Mouse (Mus musculus) liver, embryonic 15.5 days (tissue): ENCODE results near the gene Hormad1. TPM values are rescaled to one million over a fixed set of nuclear protein-coding genes. Genes with fewer than 3 reads are reported as not detected.
"Not testable (repeated sequence)": the region's sequence is repeated elsewhere in the genome, so short reads cannot be mapped to it uniquely, and the experiment has no call there.

ENCODE experiments used
- ATAC-seq: fragments of 200-750 bp; cut with Nextera tagmentation; 2 replicates; pipeline ENCODE4 v1.8.0; 2017; ENCODE audit warnings: moderate number of reproducible peaks, mild to moderate bottlenecking, moderate library complexity; ENCODE audit not compliant: insufficient read depth
- H3K27ac ChIP-seq: fragments of 300-500 bp; sonication (generic); replicated peaks from 2 replicates; pipeline ENCODE4 v1.5.1; 2015; ENCODE audit warnings: mild to moderate bottlenecking, inconsistent platforms
- H3K27me3 ChIP-seq: fragments of 300-500 bp; sonication (generic); 2 replicates; pipeline ENCODE4 v1.6.1; 2015; ENCODE audit warnings: mild to moderate bottlenecking, inconsistent platforms
- H3K36me3 ChIP-seq: fragments of 300-500 bp; sonication (generic); replicated peaks from 2 replicates; pipeline ENCODE4 v1.6.1; 2015; ENCODE audit warnings: moderate library complexity, mild to moderate bottlenecking, inconsistent platforms
- H3K4me1 ChIP-seq: fragments of 300-500 bp; sonication (generic); replicated peaks from 2 replicates; pipeline ENCODE4 v1.6.1; 2015; ENCODE audit warnings: inconsistent platforms
- H3K4me2 ChIP-seq: fragments of 300-500 bp; sonication (generic); 2 replicates; pipeline ENCODE4 v1.6.1; 2015; ENCODE audit warnings: moderate library complexity, mild to moderate bottlenecking, inconsistent platforms
- H3K4me3 ChIP-seq: fragments of 300-500 bp; sonication (generic); replicated peaks from 2 replicates; pipeline ENCODE4 v1.5.1; 2015; ENCODE audit warnings: mild to moderate bottlenecking, inconsistent platforms
- H3K9ac ChIP-seq: fragments of 300-500 bp; sonication (generic); 2 replicates; pipeline ENCODE4 v1.6.1; 2015; ENCODE audit warnings: moderate library complexity, mild to moderate bottlenecking, inconsistent platforms
- H3K9me3 ChIP-seq: fragments of 300-500 bp; sonication (generic); replicated peaks from 2 replicates; pipeline ENCODE4 v1.6.1; 2016; ENCODE audit warnings: inconsistent platforms
- WGBS: fragments of 180-500 bp; shearing (Covaris S2); methylation state at CpG from one replicate; pipeline ENCODE4 v1.1.7; 2015; ENCODE audit warnings: mixed read lengths; ENCODE audit not compliant: insufficient replicate concordance; 5-methylcytosine and 5-hydroxymethylcytosine counted together
- polyA plus RNA-seq: library from polyadenylated mRNA; unstranded; fragments of >200 nt; fragmentation: Nextera tagmentation; extraction: Ambion mirVana; gene quantifications from 2 replicates; pipeline ENCODE4 v1.2.1, GENCODE M21; 2015

The Hormad1 gene
- polyA plus RNA-seq, 1 experiment from 2014 or later, result not detected

DNA sequence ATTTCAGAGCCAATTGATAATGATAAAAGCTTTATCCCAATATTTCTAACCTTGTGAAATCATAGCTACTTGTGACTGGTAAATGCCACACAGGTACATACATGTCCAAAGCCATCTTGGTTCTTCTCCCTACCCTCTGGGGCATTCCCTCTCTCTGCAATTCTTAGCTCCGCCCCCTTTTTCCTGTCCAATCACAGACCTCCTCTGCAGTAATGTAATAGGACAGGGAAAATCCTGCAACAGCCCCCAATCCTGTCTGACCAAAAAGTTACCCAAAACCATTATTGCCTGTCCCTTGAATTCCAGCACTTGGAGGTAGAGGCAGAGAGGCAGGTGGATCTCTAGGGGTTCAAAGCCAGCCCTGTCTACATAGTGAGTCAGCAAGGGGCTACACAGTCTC, 61.8 kb downstream of the Hormad1 start:
- Histone ChIP-seq H3K4me2 (no peak overlapping the region), H3K4me1 (peaks cover 12% of the 10 kb centered on the region), H3K36me3 (peaks cover 56% of the 10 kb centered on the region), H3K27ac (no peak overlapping the region), H3K9ac (no peak overlapping the region), H3K9me3 (no peaks in the 10 kb centered on the region), H3K27me3 (no peaks in the 10 kb centered on the region), H3K4me3 (no peak overlapping the region)
- ATAC-seq, result no peak
- WGBS, result 60% methylated on average over 1 of the region's 1 CpGs

DNA sequence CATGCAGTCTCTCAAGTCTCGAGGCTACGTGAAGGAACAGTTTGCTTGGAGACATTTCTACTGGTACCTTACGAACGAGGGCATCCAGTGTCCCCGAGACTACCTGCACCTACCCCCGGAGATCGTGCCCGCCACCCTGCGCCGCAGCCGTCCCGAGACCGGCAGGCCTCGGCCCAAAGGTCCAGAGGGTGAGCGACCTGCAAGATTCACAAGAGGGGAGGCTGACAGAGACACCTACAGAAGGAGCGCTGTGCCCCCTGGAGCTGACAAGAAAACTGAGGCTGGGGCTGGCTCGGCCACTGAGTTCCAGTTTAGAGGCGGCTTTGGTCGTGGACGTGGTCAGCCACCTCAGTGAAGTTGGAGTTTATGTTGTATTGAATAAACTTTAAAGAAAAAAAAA, 62.9 kb downstream of the Hormad1 start:
- Histone ChIP-seq H3K36me3 (peaks cover 55% of the 10 kb centered on the region), H3K4me1 (peaks cover 22% of the 10 kb centered on the region)
- H3K9ac ChIP-seq, H3K27me3 ChIP-seq, H3K4me3 ChIP-seq, H3K4me2 ChIP-seq, H3K9me3 ChIP-seq, ATAC-seq, H3K27ac ChIP-seq: not testable (repeated sequence)
- 90% methylated on average over 20 of the region's 20 CpGs for WGBS

DNA sequence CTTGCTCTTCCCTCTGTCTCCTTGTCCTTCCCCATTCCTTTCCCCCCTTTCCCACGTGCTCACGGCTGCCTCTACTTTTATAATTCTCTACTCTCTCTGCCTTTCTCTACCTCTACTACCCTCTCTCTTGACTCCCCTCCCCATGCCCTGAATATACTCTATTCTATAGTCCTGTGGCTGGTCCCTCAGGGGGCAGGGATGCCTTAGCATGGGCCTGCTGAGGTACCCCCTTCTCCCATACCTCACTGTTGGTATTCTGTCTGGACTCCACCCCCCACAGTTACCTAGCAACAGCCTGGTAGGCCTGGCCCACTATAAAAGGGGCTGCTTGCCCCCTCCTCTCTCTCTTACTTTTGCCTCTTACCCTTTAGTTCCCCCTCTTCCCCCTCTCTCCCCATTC, 64.1 kb downstream of the Hormad1 start:
- Histone ChIP-seq H3K27me3 (no peaks in the 10 kb centered on the region), H3K4me1 (peaks cover 22% of the 10 kb centered on the region), H3K9ac (no peak overlapping the region), H3K36me3 (peaks cover 55% of the 10 kb centered on the region), H3K9me3 (no peaks in the 10 kb centered on the region), H3K4me2 (no peak overlapping the region), H3K27ac (no peak overlapping the region), H3K4me3 (no peak overlapping the region)
- WGBS, result 77% methylated on average over 2 of the region's 2 CpGs
- no peak for ATAC-seq

DNA sequence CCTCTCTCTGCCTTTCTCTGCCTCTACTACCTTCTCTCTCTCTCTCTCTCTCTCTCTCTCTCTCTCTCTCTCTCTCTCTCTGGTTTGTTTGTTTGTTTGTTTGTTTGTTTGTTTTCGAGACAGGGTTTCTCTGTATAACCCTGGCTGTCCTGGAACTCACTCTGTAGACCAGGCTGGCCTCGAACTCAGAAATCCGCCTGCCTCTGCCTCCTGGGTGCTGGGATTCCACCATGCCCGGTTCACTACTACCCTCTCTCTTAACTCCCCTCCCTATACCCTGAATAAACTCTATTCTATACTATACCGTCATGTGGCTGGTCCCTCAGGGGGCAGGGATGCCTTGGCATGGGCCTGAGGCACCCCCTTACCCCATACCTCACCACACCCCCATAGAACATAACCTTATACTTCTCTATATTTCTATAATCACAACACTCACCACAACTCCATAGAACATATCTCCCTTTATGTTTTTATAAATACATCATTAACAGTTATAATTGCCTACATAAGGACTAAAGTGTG, 64.6 kb downstream of the Hormad1 start:
- Histone ChIP-seq H3K4me1 (peaks cover 25% of the 10 kb centered on the region), H3K4me3 (peak overlapping the region; percentile 84), H3K4me2 (peak overlapping the region; percentile 72), H3K36me3 (peaks cover 56% of the 10 kb centered on the region), H3K9ac (peak overlapping the region; percentile 68; the same call in 1 of the 2 replicates), H3K27ac (peak overlapping the region; percentile 85)
- WGBS, result 63% methylated on average over 5 of the region's 5 CpGs
- H3K9me3 ChIP-seq, ATAC-seq, H3K27me3 ChIP-seq: not testable (repeated sequence)

DNA sequence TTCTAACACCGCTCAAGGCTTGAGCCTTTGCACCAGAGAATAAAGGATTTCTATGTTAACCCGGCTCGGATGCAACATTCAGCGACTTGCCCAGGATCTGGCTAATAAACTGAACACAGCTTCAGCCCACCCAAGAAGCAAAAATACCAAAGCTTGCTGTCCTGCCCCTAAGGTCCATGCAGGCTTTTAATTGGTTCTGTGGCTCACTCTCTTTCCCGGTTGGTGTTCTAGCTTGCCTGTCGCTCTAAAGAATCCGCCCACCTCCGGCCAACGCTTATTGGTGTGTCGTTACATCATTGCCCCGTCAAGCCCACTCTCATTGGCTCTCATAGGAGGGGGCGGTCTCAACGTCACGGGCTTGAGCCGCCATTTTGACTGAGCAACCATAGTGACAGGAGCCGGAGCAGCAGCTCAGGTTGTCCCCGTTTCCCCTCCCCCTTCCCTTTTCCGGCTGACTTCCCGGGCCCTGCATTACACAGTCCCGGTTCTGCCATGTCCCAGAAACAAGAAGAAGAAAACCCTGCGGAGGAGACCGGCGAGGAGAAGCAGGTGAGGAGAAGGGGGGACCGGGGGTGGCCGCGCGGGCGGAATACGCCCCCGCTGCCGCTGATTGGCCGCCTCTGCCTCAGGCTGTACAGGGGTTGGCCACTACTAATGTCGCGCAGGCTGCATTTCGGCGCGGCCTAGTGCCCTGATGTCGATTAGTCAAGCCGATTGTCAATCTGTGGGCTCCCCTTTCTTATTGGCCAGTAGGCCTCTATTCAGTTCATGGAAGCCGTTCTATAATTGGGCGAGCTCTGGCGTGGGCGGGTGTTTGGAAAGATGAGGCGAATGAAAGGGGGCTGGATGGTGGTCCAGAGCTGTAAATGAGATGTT, 65.4 kb downstream of the Hormad1 start, which contains the start of gene Ensa:
Ensa (plus strand) TSS at position 366 of the 876 bp plus-strand sequence.
- Histone ChIP-seq H3K27ac (peak within 1 kb of the TSS; percentile 89), H3K9me3 (no peaks in the 10 kb centered on the region), H3K4me3 (peak within 1 kb of the TSS; percentile 84), H3K27me3 (no peaks in the 10 kb centered on the region), H3K9ac (peak within 1 kb of the TSS; percentile 78), H3K4me1 (peaks cover 28% of the 10 kb centered on the region), H3K36me3 (peaks cover 56% of the 10 kb centered on the region), H3K4me2 (peak within 1 kb of the TSS; percentile 75)
- ATAC-seq, result peak; percentile 97
- under 1% methylated on average over 44 of the region's 44 CpGs for WGBS

DNA sequence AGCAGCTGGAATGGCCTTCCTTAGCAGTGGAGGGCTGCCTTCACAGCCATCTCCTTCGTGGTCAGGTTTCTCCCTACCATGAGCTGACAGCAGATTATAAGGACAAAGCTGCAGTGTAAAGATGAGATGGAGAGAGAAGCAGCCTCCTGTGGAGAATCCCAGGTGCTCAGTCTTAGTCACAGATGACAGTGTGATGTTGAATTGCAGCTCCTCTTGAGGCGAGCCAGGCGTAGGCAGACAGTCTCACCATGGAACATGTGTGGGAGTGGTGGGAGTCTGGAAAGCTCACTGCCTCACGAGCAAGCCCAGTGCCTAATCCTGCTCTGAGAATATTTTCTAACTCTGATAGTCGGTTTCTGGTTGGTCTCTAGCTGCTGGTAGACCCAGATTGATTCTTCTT, 68.3 kb downstream of the Hormad1 start:
- H3K27ac ChIP-seq, result no peak overlapping the region
- no peak overlapping the region for H3K4me2 ChIP-seq
- peaks cover 35% of the 10 kb centered on the region for H3K4me1 ChIP-seq
- H3K27me3 ChIP-seq, result no peaks in the 10 kb centered on the region
- no peak overlapping the region for H3K9ac ChIP-seq
- no peak for ATAC-seq
- peaks cover 67% of the 10 kb centered on the region for H3K36me3 ChIP-seq
- 81% methylated on average over 5 of the region's 5 CpGs for WGBS
- no peak overlapping the region for H3K4me3 ChIP-seq
- H3K9me3 ChIP-seq, result no peaks in the 10 kb centered on the region

DNA sequence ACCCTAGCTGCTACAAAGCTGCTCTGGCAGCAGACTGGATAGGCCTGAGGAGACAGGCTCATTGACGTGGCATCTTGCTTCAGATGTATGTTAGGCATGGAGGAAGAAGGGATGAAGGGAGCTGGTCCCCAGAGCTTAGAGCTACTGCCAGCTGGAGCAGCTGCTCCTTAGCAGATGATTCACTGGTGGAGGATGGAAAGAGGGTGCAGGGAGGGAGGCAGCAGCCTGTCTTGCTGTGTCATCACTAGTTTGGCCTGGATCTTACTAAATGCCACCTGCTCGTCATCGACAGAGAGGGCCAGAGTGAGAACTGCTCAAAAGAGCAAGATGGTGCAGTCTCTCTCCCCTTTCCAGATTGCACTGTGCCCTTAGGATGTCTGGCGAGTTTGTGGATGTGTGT, 70.3 kb downstream of the Hormad1 start:
- H3K9ac ChIP-seq, result no peak overlapping the region
- H3K27ac ChIP-seq, result no peak overlapping the region
- H3K9me3 ChIP-seq, result no peaks in the 10 kb centered on the region
- no peak overlapping the region for H3K4me2 ChIP-seq
- peaks cover 35% of the 10 kb centered on the region for H3K4me1 ChIP-seq
- peaks cover 87% of the 10 kb centered on the region for H3K36me3 ChIP-seq
- H3K27me3 ChIP-seq, result no peaks in the 10 kb centered on the region
- H3K4me3 ChIP-seq, result no peak overlapping the region
- ATAC-seq, result no peak
- WGBS, result 75% methylated on average over 4 of the region's 4 CpGs

DNA sequence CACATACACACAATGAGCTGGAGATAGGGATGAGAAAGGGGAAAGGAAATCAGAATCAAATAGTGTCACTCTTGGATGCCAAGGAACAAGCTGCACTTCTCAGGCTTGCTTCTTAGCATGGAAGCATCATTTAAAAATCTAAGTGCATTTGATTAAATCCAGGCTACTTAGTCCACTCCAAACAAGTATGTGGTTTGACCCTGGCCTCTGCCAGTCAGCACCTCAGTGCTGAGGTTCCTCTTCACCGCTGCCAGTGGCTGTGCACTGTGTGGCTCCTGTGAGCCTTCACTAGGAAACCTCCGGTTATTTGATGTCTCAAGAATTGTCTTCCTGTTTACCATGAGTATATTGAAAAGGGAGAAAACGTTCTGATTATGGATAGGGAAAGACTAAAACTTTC, 71.4 kb downstream of the Hormad1 start:
- H3K36me3 ChIP-seq, result peaks cover 98% of the 10 kb centered on the region
- H3K27me3 ChIP-seq, result no peaks in the 10 kb centered on the region
- peaks cover 40% of the 10 kb centered on the region for H3K4me1 ChIP-seq
- no peak overlapping the region for H3K4me3 ChIP-seq
- H3K9ac ChIP-seq, result no peak overlapping the region
- no peaks in the 10 kb centered on the region for H3K9me3 ChIP-seq
- H3K4me2 ChIP-seq, result no peak overlapping the region
- H3K27ac ChIP-seq, result no peak overlapping the region
- ATAC-seq, result no peak
- WGBS, result 61% methylated on average over 3 of the region's 3 CpGs

DNA sequence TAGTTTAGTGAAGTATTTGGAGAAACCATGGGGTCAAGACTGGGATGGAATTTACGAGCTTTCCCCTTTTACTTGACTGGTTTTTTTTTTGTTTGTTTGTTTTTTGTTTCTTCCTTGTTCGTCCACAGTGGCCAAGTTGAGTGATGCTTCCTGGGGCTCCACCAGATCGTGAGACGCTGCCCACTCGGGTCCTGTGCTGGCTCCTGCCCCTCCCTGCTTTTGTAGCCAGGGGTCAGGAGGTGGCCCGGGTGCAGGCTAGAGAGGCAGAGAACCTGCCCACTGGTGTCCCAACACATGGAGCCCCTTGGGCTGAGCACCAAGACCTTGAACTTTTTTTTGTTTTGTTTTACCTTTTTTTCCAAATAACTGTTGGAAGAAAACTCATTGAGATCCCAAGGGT, 71.8 kb downstream of the Hormad1 start:
- Histone ChIP-seq H3K4me2 (no peak overlapping the region), H3K9me3 (no peaks in the 10 kb centered on the region), H3K9ac (no peak overlapping the region), H3K27ac (peak overlapping the region; percentile 56; the same call in 1 of the 2 replicates), H3K36me3 (peaks cover 99% of the 10 kb centered on the region), H3K4me3 (no peak overlapping the region), H3K27me3 (no peaks in the 10 kb centered on the region), H3K4me1 (peaks cover 40% of the 10 kb centered on the region)
- 80% methylated on average over 6 of the region's 6 CpGs for WGBS
- ATAC-seq, result no peak

DNA sequence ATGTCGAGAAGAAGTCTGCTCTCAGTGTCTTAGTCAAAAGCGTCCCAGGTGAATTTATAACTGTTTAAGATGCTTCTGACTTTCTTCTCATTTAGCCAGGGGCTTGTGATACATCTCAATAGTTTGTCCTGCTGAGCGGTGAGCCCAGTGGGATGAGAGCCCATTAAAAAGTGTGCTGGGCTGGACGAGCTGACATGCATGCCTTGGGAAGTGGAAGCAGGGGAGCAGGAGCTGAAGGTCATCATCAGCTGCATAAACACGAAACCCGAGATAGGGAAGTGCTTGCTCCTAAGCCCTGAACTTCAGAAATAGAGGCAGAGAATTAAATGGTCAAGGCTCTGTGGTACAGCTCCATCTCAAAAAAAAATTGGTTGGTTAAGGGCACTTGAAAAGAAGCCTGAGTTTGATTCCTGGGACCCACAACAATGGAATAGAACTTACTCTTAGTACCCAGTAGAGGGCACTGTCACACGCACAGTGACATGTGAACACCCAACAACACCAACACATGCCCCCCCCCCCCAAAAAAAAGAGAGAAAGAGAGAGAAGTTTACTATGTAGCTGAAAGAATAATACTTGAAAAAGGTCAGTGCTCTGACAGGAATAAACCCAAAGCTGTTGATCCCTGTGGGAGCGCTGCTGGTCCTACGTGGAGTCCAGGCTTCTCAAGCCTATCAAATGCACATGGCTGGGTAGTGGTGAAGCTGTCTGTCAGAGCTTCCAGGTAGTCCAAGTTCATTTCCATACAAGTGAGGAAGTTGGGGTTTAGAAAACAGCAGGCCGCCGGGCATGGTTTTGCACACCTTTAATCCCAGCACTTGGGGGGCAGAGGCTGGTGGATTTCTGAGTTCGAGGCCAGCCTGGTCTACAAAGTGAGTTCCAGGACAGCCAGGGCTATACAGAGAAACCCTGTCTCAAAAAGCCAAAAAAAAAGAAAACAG, 73.4 kb downstream of the Hormad1 start:
- H3K27me3 ChIP-seq, result no peaks in the 10 kb centered on the region
- H3K9me3 ChIP-seq, result no peaks in the 10 kb centered on the region
- ATAC-seq, result no peak
- H3K4me1 ChIP-seq, result peaks cover 40% of the 10 kb centered on the region
- WGBS, result 75% methylated on average over 12 of the region's 12 CpGs
- H3K9ac ChIP-seq, result no peak overlapping the region
- peak overlapping the region; percentile 56; the same call in 1 of the 2 replicates for H3K27ac ChIP-seq
- H3K4me3 ChIP-seq, result no peak overlapping the region
- H3K4me2 ChIP-seq, result no peak overlapping the region
- peaks cover 100% of the 10 kb centered on the region for H3K36me3 ChIP-seq

DNA sequence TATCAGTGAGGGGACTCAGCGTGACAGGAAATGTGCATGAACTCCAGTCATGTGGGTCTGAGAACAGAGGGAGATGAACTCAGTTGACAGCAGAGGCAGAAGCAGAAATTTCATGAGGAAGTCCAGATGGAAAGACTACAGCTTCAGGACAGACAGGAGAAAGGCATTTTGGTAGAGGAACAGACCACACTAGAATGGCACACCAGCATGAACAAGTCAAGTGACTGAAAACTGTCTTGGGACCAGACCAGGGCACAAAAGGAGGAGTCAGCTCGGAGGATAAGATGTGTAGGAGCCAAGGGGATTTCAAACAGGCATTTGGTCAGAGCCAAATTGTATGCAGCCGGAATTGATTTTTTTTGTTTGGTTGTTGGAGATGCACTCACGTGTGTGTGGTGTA, 76.2 kb downstream of the Hormad1 start:
- Histone ChIP-seq H3K9ac (no peak overlapping the region), H3K27me3 (no peaks in the 10 kb centered on the region), H3K4me3 (no peak overlapping the region), H3K9me3 (no peaks in the 10 kb centered on the region), H3K4me2 (no peak overlapping the region), H3K4me1 (peaks cover 53% of the 10 kb centered on the region), H3K27ac (peak overlapping the region; percentile 68), H3K36me3 (peaks cover 92% of the 10 kb centered on the region)
- 72% methylated on average over 4 of the region's 4 CpGs for WGBS
- ATAC-seq, result no peak
